Mouse (Mus musculus) hindbrain, embryonic 14.5 days (tissue): ENCODE results near the gene Dynlt1c. TPM values are rescaled to one million over a fixed set of nuclear protein-coding genes. Genes with fewer than 3 reads are reported as not detected.
"Not testable (repeated sequence)": the region's sequence is repeated elsewhere in the genome, so short reads cannot be mapped to it uniquely, and the experiment has no call there.

Experiments
- ATAC-seq: fragments of 200-750 bp; cut with Nextera tagmentation; 2 replicates; pipeline ENCODE4 v1.8.0; 2017; ENCODE audit warnings: moderate number of reproducible peaks, mild to moderate bottlenecking, moderate TSS enrichment, moderate library complexity; ENCODE audit not compliant: low FRiP score
- DNase-seq: peaks from one replicate; pipeline ENCODE4 v3.0.0-alpha.2; 2015; ENCODE audit warnings: low spot score
- H3K27ac ChIP-seq: fragments of 300-500 bp; sonication (generic); 2 replicates; pipeline ENCODE4 v1.5.1; 2014; ENCODE audit warnings: mild to moderate bottlenecking, moderate library complexity
- H3K27me3 ChIP-seq: fragments of 300-500 bp; sonication (generic); 2 replicates; pipeline ENCODE4 v1.6.1; 2014; ENCODE audit warnings: mild to moderate bottlenecking, low read length, mixed read lengths; ENCODE audit not compliant: control insufficient read depth, insufficient read depth
- H3K36me3 ChIP-seq: fragments of 300-500 bp; sonication (generic); replicated peaks from 2 replicates; pipeline ENCODE4 v1.6.1; 2014; ENCODE audit not compliant: control insufficient read depth, insufficient read depth
- H3K4me1 ChIP-seq: fragments of 300-500 bp; sonication (generic); replicated peaks from 2 replicates; pipeline ENCODE4 v1.6.1; 2014; ENCODE audit warnings: antibody characterized with exemption, low read length, mixed read lengths; ENCODE audit not compliant: control insufficient read depth, insufficient read depth
- H3K4me2 ChIP-seq: fragments of 300-500 bp; sonication (generic); replicated peaks from 2 replicates; pipeline ENCODE4 v1.6.1; 2014; ENCODE audit warnings: mild to moderate bottlenecking, moderate library complexity
- H3K4me3 ChIP-seq: fragments of 300-500 bp; sonication (generic); replicated peaks from 2 replicates; pipeline ENCODE4 v1.5.1; 2014; ENCODE audit warnings: mild to moderate bottlenecking, low read length
- H3K9ac ChIP-seq: fragments of 300-500 bp; sonication (generic); 2 replicates; pipeline ENCODE4 v1.6.1; 2014
- H3K9me3 ChIP-seq: fragments of 300-500 bp; sonication (generic); 2 replicates; pipeline ENCODE4 v1.6.1; 2016; ENCODE audit warnings: low read length; ENCODE audit not compliant: control insufficient read depth
- WGBS: fragments of 180-500 bp; shearing (Covaris S2); extraction: QIAGEN DNeasy Blood & Tissue Kit; methylation state at CpG from one replicate; pipeline ENCODE4 v1.1.7; 2014; 5-methylcytosine and 5-hydroxymethylcytosine counted together
- polyA plus RNA-seq: library from polyadenylated mRNA; unstranded; fragments of >200 nt; fragmentation: Nextera tagmentation; extraction: Ambion mirVana; gene quantifications from 2 replicates; pipeline ENCODE4 v1.2.1, GENCODE M21; 2014

Gene Dynlt1c
- polyA plus RNA-seq = 36.3 and 46.8 TPM in 2 replicates

DNA sequence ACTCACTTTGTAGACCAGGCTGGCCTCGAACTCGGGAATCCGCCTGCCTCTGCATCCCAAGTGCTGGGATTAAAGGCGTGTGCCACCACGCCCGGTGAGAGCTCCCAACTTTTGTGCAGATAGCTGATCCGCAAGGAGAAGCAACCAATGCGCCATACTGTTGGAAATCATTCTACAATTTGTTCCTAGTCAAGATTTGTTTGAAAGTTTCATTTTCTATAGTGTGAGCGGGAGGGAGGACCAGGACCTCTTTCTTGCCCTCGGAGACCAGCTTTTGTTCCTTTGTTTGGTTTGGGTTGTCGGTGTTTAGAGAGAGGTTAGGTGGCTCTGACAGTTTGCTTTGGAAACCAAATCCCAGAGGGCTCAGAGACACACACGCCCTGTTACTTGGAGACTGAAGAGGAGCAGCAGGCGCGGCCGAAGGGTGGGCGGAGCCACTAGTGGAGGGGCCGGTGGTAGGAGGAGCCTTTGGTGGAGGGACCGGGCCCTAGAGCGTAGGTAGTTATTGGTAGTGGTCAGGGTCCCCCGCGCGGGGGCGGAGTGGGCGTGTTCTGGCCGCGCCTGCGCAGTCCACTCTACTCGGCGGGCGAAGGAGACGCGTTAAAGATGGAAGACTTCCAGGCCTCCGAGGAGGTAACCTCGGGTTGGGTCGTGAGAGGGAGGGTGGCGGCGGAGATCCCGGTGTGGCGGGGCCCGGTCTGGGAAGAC, at the start of gene Dynlt1c:
Gene Dynlt1c (plus strand): TSS at position 468 of the 708 bp plus-strand sequence.
- H3K27ac ChIP-seq, H3K9ac ChIP-seq, H3K27me3 ChIP-seq, H3K9me3 ChIP-seq, H3K36me3 ChIP-seq, H3K4me1 ChIP-seq: not testable (repeated sequence)
- peak; percentile 96 for ATAC-seq
- peak; percentile 74 for DNase-seq
- peak within 1 kb of the TSS; percentile 49 for H3K4me2 ChIP-seq
- H3K4me3 ChIP-seq = peak within 1 kb of the TSS; percentile 22
- WGBS = 14% methylated on average over 26 of the region's 40 CpGs

DNA sequence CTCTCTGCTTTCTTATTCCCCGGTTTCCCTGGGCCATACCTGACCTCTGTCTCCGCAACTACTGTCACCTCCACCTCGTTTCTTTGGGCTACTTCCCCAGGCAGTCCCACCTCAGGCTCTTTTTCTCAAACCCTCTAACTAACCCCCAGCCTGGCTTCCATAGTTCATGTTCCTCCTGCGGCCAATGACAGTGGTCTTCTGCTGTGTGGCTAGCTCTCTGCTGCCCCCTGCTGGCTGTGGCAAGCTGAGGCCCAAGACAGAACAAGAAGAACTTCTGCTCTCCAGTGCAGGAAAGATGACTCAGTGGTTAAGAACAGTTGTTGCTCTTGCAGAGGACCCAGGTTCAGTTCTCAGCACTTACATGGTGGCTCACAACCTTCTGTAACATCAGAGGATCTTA, 47.7 kb upstream of the Dynlt1c start:
- no CpG with 5 or more reads among the region's 4 CpGs for WGBS
- H3K27ac ChIP-seq, H3K4me2 ChIP-seq, H3K27me3 ChIP-seq, H3K36me3 ChIP-seq, DNase-seq, H3K9me3 ChIP-seq, H3K4me3 ChIP-seq, H3K4me1 ChIP-seq, H3K9ac ChIP-seq: not testable (repeated sequence)
- ATAC-seq = peak; percentile 67

DNA sequence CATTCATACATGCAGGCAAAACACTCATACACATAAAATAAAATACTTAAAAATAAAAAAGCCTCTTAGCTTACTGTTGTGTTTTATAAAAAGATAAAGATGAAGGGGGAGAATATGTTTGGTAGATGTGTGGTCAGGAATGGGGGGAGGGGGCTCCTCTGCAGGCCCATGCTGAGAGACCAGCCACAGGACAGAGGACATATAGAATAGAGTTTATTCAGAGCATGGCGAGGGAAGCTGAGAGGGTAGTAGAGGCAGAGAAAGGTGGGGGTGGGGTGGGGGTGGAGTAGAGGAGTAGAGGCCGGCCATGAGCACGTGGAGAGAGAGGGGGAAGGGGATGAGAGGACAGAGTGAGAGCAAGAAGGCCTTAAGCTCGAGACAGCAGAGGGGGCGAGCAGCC, 47.2 kb upstream of the Dynlt1c start:
- not testable (repeated sequence) for H3K9me3 ChIP-seq, H3K27ac ChIP-seq, H3K9ac ChIP-seq, DNase-seq, H3K4me3 ChIP-seq, ATAC-seq, H3K27me3 ChIP-seq, H3K4me2 ChIP-seq, H3K36me3 ChIP-seq, H3K4me1 ChIP-seq
- WGBS = no CpG with 5 or more reads among the region's 5 CpGs

DNA sequence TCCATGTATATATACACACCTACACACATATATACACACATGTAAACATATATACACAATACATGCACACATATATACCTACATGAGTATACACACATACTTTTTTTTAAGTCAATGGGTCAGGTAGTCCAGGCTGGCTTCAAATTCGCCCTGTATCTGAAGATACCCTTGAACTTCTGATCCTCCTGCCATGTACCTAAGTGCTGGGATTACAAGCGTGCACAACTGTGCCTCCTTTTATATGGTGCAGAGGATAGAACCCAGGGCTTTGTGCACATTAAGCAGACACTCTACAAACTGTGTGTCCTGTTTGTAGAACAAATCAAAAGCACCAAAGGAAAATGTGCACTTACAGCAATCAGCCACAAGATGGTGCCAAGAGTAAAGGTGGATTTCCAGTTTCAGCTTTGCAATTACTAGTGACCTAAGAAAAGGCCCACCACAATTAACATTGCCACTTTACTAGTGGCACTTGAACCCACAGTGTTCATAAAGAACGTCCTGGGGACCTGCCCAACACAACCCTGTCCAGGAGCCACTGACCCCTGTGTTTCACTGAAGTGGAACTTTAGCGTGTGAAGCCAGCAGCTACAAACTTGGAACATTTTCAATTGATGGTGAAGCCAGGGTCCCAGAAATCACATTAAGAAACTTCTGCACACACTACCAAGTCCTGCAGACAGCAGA, 41.9 kb upstream of the Dynlt1c start:
- not testable (repeated sequence) for H3K9ac ChIP-seq, H3K27me3 ChIP-seq, H3K4me1 ChIP-seq, H3K9me3 ChIP-seq, H3K36me3 ChIP-seq, DNase-seq, H3K4me2 ChIP-seq, H3K4me3 ChIP-seq, H3K27ac ChIP-seq
- WGBS = no CpG with 5 or more reads among the region's 4 CpGs
- peak; percentile 66; the same call in 1 of the 2 replicates for ATAC-seq

DNA sequence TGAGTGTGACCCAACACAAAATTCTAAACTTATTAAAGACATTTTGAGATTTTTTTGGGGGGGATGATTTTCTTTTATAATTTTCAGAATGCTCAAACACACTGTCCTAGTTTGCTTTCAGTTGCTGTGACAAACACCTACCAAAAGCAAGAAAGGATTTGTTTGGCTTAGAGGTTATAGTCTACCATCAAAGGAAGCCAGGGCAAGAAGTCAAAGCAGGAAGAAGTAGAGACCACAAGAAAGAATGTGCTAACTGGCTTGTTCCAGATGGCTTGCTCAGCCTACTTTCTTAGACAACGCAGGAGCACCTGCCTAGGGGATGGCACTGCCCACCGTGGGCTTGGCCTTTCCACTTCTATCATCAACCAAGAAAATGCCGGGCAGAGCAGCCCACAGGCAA, 36.6 kb upstream of the Dynlt1c start:
- H3K4me3 ChIP-seq, DNase-seq, H3K27ac ChIP-seq, H3K4me1 ChIP-seq, H3K4me2 ChIP-seq, H3K36me3 ChIP-seq, H3K27me3 ChIP-seq, H3K9me3 ChIP-seq, H3K9ac ChIP-seq, ATAC-seq: not testable (repeated sequence)
- 93% methylated on average over 2 of the region's 3 CpGs for WGBS

DNA sequence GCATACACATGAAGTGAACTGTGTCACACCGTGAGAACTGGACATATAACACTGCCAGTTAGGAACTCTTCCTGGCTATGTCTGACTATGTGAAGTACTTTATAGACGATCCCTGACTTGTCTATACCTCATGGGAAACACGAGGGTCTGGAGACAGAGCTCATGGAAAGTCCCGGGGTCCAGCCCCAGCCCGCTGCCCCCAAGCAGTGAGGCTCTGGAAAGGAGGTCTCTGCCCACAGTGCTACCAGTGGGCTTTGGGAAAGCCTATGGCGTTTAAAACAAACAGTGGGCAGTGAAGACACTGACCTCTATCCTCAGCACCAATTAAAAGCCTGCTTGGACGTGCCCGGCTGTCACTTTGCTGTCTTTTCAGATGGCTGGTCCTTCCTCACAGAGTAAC, 33.6 kb upstream of the Dynlt1c start:
- H3K4me2 ChIP-seq, H3K27ac ChIP-seq, H3K9ac ChIP-seq, H3K4me1 ChIP-seq, H3K27me3 ChIP-seq, DNase-seq, H3K4me3 ChIP-seq, H3K9me3 ChIP-seq, ATAC-seq, H3K36me3 ChIP-seq: not testable (repeated sequence)
- WGBS = 63% methylated on average over 3 of the region's 8 CpGs

DNA sequence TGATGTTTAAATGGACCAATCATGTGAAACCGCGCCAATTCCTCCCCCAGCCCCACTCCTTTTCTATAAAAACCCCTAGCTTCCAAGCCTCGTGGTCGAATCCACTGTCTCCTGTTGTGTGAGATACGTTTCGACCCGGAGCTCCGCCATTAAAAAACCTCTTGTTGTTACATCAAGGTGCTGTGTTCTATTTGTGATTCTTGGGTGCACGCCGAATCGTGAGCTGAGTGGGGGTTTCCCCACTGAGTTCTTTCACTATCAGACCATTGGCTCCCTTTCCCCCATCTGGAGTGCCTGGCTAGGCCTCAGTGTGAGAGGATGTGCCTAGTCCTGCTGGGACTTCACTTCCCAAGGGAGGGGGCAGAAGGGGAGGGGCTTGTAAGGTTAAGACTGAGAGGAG, 30.2 kb upstream of the Dynlt1c start:
- not testable (repeated sequence) for H3K36me3 ChIP-seq, H3K4me1 ChIP-seq, H3K4me2 ChIP-seq, ATAC-seq, H3K4me3 ChIP-seq, DNase-seq, H3K27me3 ChIP-seq, H3K9ac ChIP-seq, H3K9me3 ChIP-seq, H3K27ac ChIP-seq
- WGBS = 95% methylated on average over 9 of the region's 11 CpGs

DNA sequence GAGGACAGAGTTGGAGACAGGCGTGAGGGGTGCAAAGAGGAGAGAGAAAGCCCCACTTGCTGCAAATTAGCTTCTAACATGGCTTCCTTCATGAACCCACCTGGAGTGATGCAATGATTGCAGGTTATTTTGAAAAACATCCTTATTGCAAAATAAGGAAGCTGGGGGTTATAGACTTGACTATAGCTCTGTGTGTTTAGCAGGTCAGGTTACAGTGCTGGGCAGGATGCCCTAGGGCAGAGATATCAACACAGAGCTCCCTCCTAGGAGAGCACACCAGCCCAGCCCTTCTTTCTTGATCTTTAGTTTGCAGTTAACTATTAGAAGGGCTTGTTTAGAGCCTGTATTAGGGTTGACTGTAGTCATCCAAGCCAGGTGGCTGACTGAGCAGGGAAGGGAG, 29.3 kb upstream of the Dynlt1c start:
- not testable (repeated sequence) for H3K4me3 ChIP-seq, H3K27me3 ChIP-seq, H3K9ac ChIP-seq, H3K4me1 ChIP-seq, ATAC-seq, H3K27ac ChIP-seq, H3K9me3 ChIP-seq, DNase-seq, H3K4me2 ChIP-seq, H3K36me3 ChIP-seq
- WGBS = no CpG with 5 or more reads among the region's 1 CpGs

DNA sequence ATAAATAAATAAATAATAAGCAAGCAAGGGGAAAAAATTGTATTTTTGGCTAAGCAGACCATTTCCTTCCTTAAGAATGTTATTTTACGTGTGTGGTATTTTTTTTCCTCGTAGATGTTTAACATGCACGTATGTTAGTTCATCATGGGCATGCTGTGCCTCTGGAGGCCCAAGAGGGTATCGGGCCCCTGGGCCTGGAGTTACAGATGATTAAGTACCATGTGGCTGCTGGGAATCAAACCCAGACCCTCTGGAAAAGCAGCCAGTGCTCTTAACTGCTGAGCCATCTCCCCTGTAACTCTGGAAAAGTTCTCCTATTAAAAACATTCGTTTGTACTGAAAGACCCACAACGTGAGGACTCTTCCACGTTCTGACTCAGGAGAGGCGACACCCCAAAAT, 26.1 kb upstream of the Dynlt1c start:
- not testable (repeated sequence) for H3K4me2 ChIP-seq, DNase-seq, H3K4me3 ChIP-seq, H3K27me3 ChIP-seq, H3K4me1 ChIP-seq, H3K27ac ChIP-seq, H3K9me3 ChIP-seq, ATAC-seq, H3K36me3 ChIP-seq, H3K9ac ChIP-seq
- WGBS = 93% methylated on average over 8 of the region's 8 CpGs
